Mouse (Mus musculus): Measurements from ENCODE around the gene A630076J17Rik.

DNA sequence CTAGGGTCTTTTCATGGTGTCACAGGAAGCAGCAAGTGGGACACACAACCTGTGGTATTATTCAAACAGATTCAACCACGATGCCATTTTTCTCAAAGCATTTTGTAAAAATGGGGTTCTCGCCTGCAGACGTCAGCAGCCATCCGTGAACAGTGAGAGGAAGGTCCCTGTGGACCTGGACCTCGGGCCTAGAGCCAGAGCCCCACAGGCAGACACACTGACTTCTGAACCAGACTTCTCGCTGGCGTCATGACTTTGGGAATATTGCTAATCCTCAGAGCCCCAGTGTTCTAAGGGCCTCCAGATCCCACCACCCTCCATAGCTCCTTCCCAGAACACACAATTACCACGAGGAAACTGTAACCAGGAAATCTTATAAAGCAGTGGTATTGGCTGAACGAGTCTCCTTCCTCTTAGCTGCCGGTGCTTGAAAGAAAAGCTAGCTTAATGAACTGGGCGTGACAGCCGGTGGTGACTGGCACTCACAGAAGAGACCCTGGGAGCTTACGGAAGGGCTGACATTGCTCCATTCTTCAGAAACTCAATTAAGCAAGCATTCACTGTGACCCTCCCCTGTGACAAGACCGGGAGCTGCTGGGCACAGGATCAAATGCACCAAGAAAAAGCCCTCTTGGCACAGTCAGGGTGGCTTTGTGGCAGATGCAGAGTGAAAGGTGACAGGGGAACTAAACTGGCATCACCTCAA lies 11.1 kb downstream of the A630076J17Rik start:
- TF ChIP-seq EP300 (IDR thresholded peaks at IDR 0.05; ENCODE audit: low read depth in 1 of 2, low read length in 2 of 2) (no peak), TCF12 (IDR thresholded peaks at IDR 0.05; ENCODE audit: low read depth, low read length) (no peak), POLR2A (IDR thresholded peaks at IDR 0.05; ENCODE audit: control insufficient read depth in 1 of 2, insufficient read depth in 1 of 2, low read depth in 1 of 2, low read length in 2 of 2, poor library complexity in 1 of 2) (no peak), POLR2AphosphoS5 (IDR thresholded peaks at IDR 0.05; ENCODE audit: borderline replicate concordance, low read depth, low read length) (no peak), CTCF (IDR thresholded peaks at IDR 0.05 in 2 of 3, conservative IDR thresholded peaks at IDR 0.05 in 1 of 3; ENCODE audit: control insufficient read depth in 1 of 3, insufficient read depth in 1 of 3, low read depth in 2 of 3, low read length in 3 of 3, poor library complexity in 1 of 3, severe bottlenecking in 1 of 3) (no peak), MEF2A (IDR thresholded peaks at IDR 0.05; ENCODE audit: extremely low read depth, insufficient replicate concordance, low read depth, low read length, poor library complexity, severe bottlenecking) (no peak), MAFK (IDR thresholded peaks at IDR 0.05; ENCODE audit: borderline replicate concordance, low read depth, low read length) (no peak), E2F4 (IDR thresholded peaks at IDR 0.05; ENCODE audit: borderline replicate concordance, low read depth, low read length) (no peak), GABPA (IDR thresholded peaks at IDR 0.05; ENCODE audit: low read depth, low read length) (no peak), MYB (IDR thresholded peaks at IDR 0.05; ENCODE audit: low read depth, low read length) (no peak), ZNF384 (IDR thresholded peaks at IDR 0.05; ENCODE audit: low read depth, low read length) (no peak), ZKSCAN1 (IDR thresholded peaks at IDR 0.05; ENCODE audit: low read depth, low read length) (no peak), MYC (IDR thresholded peaks at IDR 0.05; ENCODE audit: low read depth, low read length) (no peak)
